Mouse (Mus musculus): ENCODE results near the gene Dnm3.

DNA sequence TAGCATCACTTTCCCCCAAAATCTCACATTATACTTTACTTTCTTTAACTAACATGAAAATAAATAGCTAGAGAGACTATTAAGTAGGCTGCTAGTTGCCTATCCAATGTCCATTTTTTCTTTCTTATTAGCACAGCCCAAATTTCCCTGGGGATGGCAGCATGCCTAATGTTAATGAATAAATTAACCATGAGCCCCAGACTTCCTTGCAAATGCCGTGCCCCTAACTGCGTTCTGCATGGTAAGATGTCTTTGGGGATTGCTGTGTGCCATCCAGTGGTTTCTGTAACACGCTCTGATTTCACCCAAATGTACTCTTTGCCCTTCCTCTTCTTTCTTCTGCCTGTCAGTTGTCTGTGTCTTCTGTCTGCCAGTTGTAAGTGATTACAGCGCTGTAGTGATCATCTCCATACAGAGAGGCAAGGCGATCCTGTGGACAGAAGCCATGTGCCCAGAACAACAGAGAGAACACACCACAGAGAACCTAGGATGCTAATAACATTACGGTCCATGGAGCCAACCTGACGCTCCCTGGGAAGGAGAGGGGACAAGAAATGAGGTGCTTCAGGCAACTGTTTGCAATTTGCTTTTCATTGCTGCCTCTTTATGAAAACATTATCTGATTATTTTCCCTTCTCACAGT is 64.9 kb downstream of the Dnm3 start:
- no peak for TF ChIP-seq ZC3H11A (IDR thresholded peaks at IDR 0.05; ENCODE audit: low read depth, low read length)
- no peak for TF ChIP-seq POLR2A (IDR thresholded peaks at IDR 0.05; ENCODE audit: control insufficient read depth in 1 of 2, insufficient read depth in 1 of 2, low read depth in 1 of 2, low read length in 2 of 2, poor library complexity in 1 of 2)
- TF ChIP-seq MAX (IDR thresholded peaks at IDR 0.05; ENCODE audit: low read length), result no peak
- TF ChIP-seq MAFK (IDR thresholded peaks at IDR 0.05; ENCODE audit: borderline replicate concordance, low read depth, low read length), result no peak
- no peak for TF ChIP-seq GATA1 (IDR thresholded peaks at IDR 0.05; ENCODE audit: low read depth, low read length)
- no peak for TF ChIP-seq CTCF (IDR thresholded peaks at IDR 0.05 in 2 of 3, conservative IDR thresholded peaks at IDR 0.05 in 1 of 3; ENCODE audit: control insufficient read depth in 1 of 3, insufficient read depth in 1 of 3, low read depth in 2 of 3, low read length in 3 of 3, poor library complexity in 1 of 3, severe bottlenecking in 1 of 3)
- TF ChIP-seq TBP (IDR thresholded peaks at IDR 0.05; ENCODE audit: low read depth, low read length), result no peak
- TF ChIP-seq EP300 (IDR thresholded peaks at IDR 0.05; ENCODE audit: low read depth in 1 of 2, low read length in 2 of 2), result no peak
